ENCODE assay signal across 9 mouse cellular contexts in genomic region chr10:96132161-96132560, GRCm38 (mm10). TPM values are rescaled to one million over a fixed set of nuclear protein-coding genes. Genes with fewer than 3 reads are reported as not detected.
DNase-seq lines count a peak whose midpoint lies in the region; ATAC-seq and TF ChIP-seq lines count a peak whose summit lies in the region.
"Had no signal": no experiment of that assay in that cellular context is flagged by ENCODE, and none has a peak within 500 bp of the region (broad histone marks: within the 10 kb centered on the region; RNA-seq: fewer than 3 reads in every experiment).

No protein-coding gene starts in this region.

- peak; percentile 89 for DNase-seq in heart, adult 11 months
- no peak for DNase-seq in heart, postnatal 25 days (ENCODE audit: low spot score)
- DNase-seq in cerebellum, adult 18-20 months: peak; percentile 63 to 68
- peak; percentile 87 for DNase-seq in forebrain, postnatal 0 days
- DNase-seq in left cerebral cortex, adult 18-20 months (ENCODE audit: low spot score in 2 of 2): peak; percentile 34 to 65
- peak; percentile 68 for DNase-seq in mesoderm, embryonic 11.5 days (ENCODE audit: low read depth, low spot score)
- DNase-seq in skeletal muscle tissue, adult 2 months (ENCODE audit: low read depth, low spot score): peak; percentile 21

- ATAC-seq in forebrain, postnatal 0 days: peak; percentile 79; the same call in 1 of the 2 replicates
- peak; percentile 52 for ATAC-seq in inflammation-experienced regulatory T-cells, adult 6 months

- intact Hi-C loops in heart, postnatal 25 days (cut with DNase I): loop anchor here (1.0 to 10.0 kb wide), 5 partner anchors 80 to 1208 kb away; no protein-coding TSS in a partner anchor

- H3K4me3 ChIP-seq in forebrain, postnatal 0 days (ENCODE audit: low read depth, low read length): no peak overlapping the region

- H3K4me2 ChIP-seq in forebrain, postnatal 0 days (ENCODE audit: low read depth): no peak overlapping the region

- H3K27ac ChIP-seq in forebrain, postnatal 0 days (ENCODE audit: low read depth, low read length): no peak overlapping the region

- H3K36me3 ChIP-seq in forebrain, postnatal 0 days (ENCODE audit: insufficient read depth): no peaks in the 10 kb centered on the region

- no peaks in the 10 kb centered on the region for H3K9me3 ChIP-seq in forebrain, postnatal 0 days (ENCODE audit: low read length)

- TF ChIP-seq CTCF in forebrain, postnatal 0 days (IDR thresholded peaks at IDR 0.05; ENCODE audit: low read depth): peak; percentile 83

- H3K9ac ChIP-seq in forebrain, postnatal 0 days: no peak overlapping the region

- H3K4me1 ChIP-seq in forebrain, postnatal 0 days (ENCODE audit: insufficient read depth): no peaks in the 10 kb centered on the region

- no peaks in the 10 kb centered on the region for H3K27me3 ChIP-seq in forebrain, postnatal 0 days (ENCODE audit: insufficient read depth, low read length)

- 21% methylated on average over 6 of the region's 6 CpGs for WGBS in forebrain, postnatal 0 days

RNA-seq across cellular contexts. Expression of gene Gm5426, which starts 4.2 kb away (rescaled TPM):
- total RNA-seq in heart, postnatal 25 days (2021): not detected
- total RNA-seq in forebrain, postnatal 0 days (2014; rRNA removed): not detected in 2 replicates
- polyA plus RNA-seq in forebrain, postnatal 0 days (2015; fragmentation: Nextera tagmentation; extraction: Ambion mirVana): not detected in 2 replicates
- 1 to 10 TPM in 1 of 3 experiments, not detected in 2; 1.9 TPM for polyA plus RNA-seq in inflammation-experienced regulatory T-cells, adult 6 months (2017; shearing (Covaris generic))
- total RNA-seq in left cerebral cortex, adult 18-20 months (2021): not detected
- polyA plus RNA-seq: C2C12 had no signal
